ENCODE assay signal across 30 mouse cellular contexts in the genomic region with DNA sequence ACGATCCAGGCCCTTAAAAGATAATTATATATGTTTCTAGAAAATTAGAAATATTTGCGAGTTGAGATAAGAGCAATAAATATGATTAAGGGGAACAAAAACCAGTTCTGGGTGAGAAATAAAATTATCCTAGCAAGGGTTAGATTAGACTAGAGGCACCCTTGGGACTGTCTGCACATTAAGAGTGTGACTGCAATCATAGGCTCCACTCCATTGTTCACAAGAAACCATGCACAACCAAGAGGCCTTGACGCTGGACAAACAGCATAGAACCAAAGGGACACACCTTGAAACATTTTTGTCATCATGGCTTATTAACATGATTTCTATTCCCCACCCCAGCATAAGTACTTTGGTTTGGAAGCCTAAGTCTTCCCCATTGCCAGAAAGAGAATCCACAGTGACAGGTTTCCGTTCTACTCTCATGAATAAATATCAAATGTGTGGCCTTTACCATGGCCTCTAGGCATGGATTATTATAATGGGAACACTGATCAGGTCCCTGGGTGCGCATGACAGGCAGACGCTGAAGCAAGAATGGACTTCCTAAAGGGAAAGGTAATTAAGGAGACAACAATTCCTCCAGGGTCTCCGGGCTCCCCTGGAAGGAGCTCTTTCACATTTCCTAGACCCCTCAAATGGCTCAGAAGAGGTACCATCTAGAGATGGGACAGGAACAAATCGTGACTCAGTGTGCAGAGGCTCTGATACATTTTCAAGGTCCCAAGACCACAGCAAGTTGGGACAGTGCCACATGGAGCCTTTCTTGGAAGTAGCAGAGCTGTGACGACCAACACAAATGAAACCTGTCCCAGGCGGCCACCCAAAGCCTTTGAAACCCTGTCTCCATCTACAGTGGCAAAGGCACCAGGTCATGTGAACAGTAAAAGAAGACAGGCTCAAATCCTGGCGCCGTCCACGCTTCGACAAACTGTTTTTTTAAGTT. TPM values are rescaled to one million over a fixed set of nuclear protein-coding genes. Genes with fewer than 3 reads are reported as not detected.
DNase-seq lines count a peak whose midpoint lies in the region; ATAC-seq lines count a peak whose summit lies in the region.
"Had no signal": no experiment of that assay in that cellular context is flagged by ENCODE, and none has a peak within 500 bp of the region (broad histone marks: within the 10 kb centered on the region; RNA-seq: fewer than 3 reads in every experiment).

No protein-coding gene starts in this region.

- no peak overlapping the region for H3K4me2 ChIP-seq in midbrain, embryonic 11.5 days
- H3K4me2 ChIP-seq in midbrain, embryonic 14.5 days (ENCODE audit: low read length), result no peak overlapping the region
- H3K4me2 ChIP-seq: embryonic facial prominence, embryonic 13.5 days; forebrain, embryonic 15.5 days; hindbrain, embryonic 14.5 days; liver, embryonic 12.5 days; neural tube, embryonic 12.5 days; stomach, embryonic 15.5 days had no signal

- no peak overlapping the region for H3K27ac ChIP-seq in midbrain, embryonic 11.5 days (ENCODE audit: low read depth, low read length)
- H3K27ac ChIP-seq in midbrain, embryonic 10.5 days (replicated peaks), result no peak overlapping the region
- H3K27ac ChIP-seq in midbrain, embryonic 14.5 days (replicated peaks; ENCODE audit: low read depth, low read length), result 0 out of 2 replicates have a peak overlapping the region, but pooled peaks have one; percentile 28
- H3K27ac ChIP-seq: embryonic facial prominence, embryonic 13.5 days; forebrain, embryonic 10.5 days; forebrain, embryonic 15.5 days; gastrocnemius, adult 2 months; hindbrain, embryonic 14.5 days; kidney, postnatal 0 days; liver, embryonic 12.5 days; neural tube, embryonic 12.5 days; stomach, embryonic 15.5 days had no signal

- H3K4me1 ChIP-seq in midbrain, embryonic 11.5 days (ENCODE audit: control insufficient read depth, insufficient read depth, low read length), result no peaks in the 10 kb centered on the region
- H3K4me1 ChIP-seq in midbrain, embryonic 10.5 days, result peaks cover 13% of the 10 kb centered on the region
- peaks cover 13% of the 10 kb centered on the region for H3K4me1 ChIP-seq in midbrain, embryonic 14.5 days (ENCODE audit: control insufficient read depth, insufficient read depth, low read length)

- H3K9me3 ChIP-seq in midbrain, embryonic 11.5 days (ENCODE audit: control insufficient read depth, low read length), result no peaks in the 10 kb centered on the region
- no peaks in the 10 kb centered on the region for H3K9me3 ChIP-seq in midbrain, embryonic 10.5 days (replicated peaks)
- H3K9me3 ChIP-seq in midbrain, embryonic 14.5 days (ENCODE audit: control insufficient read depth, low read length), result no peaks in the 10 kb centered on the region
- H3K9me3 ChIP-seq: embryonic facial prominence, embryonic 13.5 days; forebrain, embryonic 10.5 days; forebrain, embryonic 15.5 days; liver, embryonic 12.5 days; neural tube, embryonic 12.5 days; stomach, embryonic 15.5 days had no signal

- no peak overlapping the region for H3K4me3 ChIP-seq in midbrain, embryonic 11.5 days (ENCODE audit: low read depth, low read length)
- no peak overlapping the region for H3K4me3 ChIP-seq in midbrain, embryonic 10.5 days
- no peak overlapping the region for H3K4me3 ChIP-seq in midbrain, embryonic 14.5 days (replicated peaks; ENCODE audit: low read depth, low read length)
- H3K4me3 ChIP-seq: embryonic facial prominence, embryonic 13.5 days; forebrain, embryonic 10.5 days; forebrain, embryonic 15.5 days; gastrocnemius, adult 2 months; liver, embryonic 12.5 days; myocyte; neural tube, embryonic 12.5 days; stomach, embryonic 15.5 days had no signal

- DNase-seq in adrenal gland, adult (ENCODE audit: inconsistent age in 2 of 2, low spot score in 1 of 2), result peak; percentile 83 to 89
- DNase-seq in adrenal gland, postnatal 4 days (ENCODE audit: low spot score in 2 of 2), result no peak
- DNase-seq in midbrain, embryonic 11.5 days (ENCODE audit: low spot score, missing footprints), result no peak
- no peak for DNase-seq in midbrain, embryonic 10.5 days (ENCODE audit: low spot score)
- peak; percentile 58 for DNase-seq in adrenal gland, adult 8-10 months
- peak; percentile 58 for DNase-seq in midbrain, embryonic 14.5 days
- no peak for DNase-seq in layer of hippocampus, adult 9-10 months (ENCODE audit: low spot score)
- DNase-seq in heart, adult 11 months, result no peak
- DNase-seq: cerebellum, adult 11-12 months; cerebellum, postnatal 10 days; gastrocnemius, adult 2 months; heart, postnatal 14 days; kidney, adult 8-10 months; kidney, postnatal 4 days; layer of hippocampus, postnatal 36 days; left cerebral cortex, postnatal 4 days; liver, postnatal 0 days; thymus, postnatal 14 days had no signal

- H3K27me3 ChIP-seq in midbrain, embryonic 11.5 days (ENCODE audit: control insufficient read depth, insufficient read depth, low read length), result no peaks in the 10 kb centered on the region
- no peaks in the 10 kb centered on the region for H3K27me3 ChIP-seq in midbrain, embryonic 10.5 days (ENCODE audit: low read depth, poor library complexity, severe bottlenecking)
- no peaks in the 10 kb centered on the region for H3K27me3 ChIP-seq in midbrain, embryonic 14.5 days (ENCODE audit: control insufficient read depth, insufficient read depth, low read length)
- H3K27me3 ChIP-seq: CH12.LX; forebrain, embryonic 15.5 days; liver, embryonic 12.5 days; neural tube, embryonic 12.5 days; stomach, embryonic 15.5 days had no signal

- no peaks in the 10 kb centered on the region for H3K36me3 ChIP-seq in midbrain, embryonic 11.5 days (ENCODE audit: control insufficient read depth, insufficient read depth, low read length)
- H3K36me3 ChIP-seq in midbrain, embryonic 10.5 days, result peaks cover 4% of the 10 kb centered on the region; the same call in 1 of the 2 replicates
- no peaks in the 10 kb centered on the region for H3K36me3 ChIP-seq in midbrain, embryonic 14.5 days (ENCODE audit: control insufficient read depth, insufficient read depth, low read length)
- H3K36me3 ChIP-seq: embryonic facial prominence, embryonic 13.5 days; forebrain, embryonic 15.5 days; liver, embryonic 12.5 days; neural tube, embryonic 12.5 days; stomach, embryonic 15.5 days had no signal

- 0 out of 2 replicates have a peak, but pooled peaks have one; percentile 38 for ATAC-seq in midbrain, embryonic 11.5 days (ENCODE audit: low FRiP score)
- ATAC-seq in midbrain, embryonic 14.5 days (ENCODE audit: low FRiP score, low TSS enrichment), result peak; percentile 35; the same call in 1 of the 2 replicates
- ATAC-seq: activated CD4-positive, CD25-positive, alpha-beta regulatory T cell, adult 4 months; forebrain, embryonic 15.5 days; liver, embryonic 12.5 days; liver, postnatal 0 days had no signal

- WGBS in midbrain, embryonic 11.5 days, result 84% methylated on average over 14 of the region's 14 CpGs
- 89% methylated on average over 14 of the region's 14 CpGs for WGBS in midbrain, embryonic 10.5 days
- WGBS in midbrain, embryonic 14.5 days, result 63% methylated on average over 14 of the region's 14 CpGs

- no peak overlapping the region for H3K9ac ChIP-seq in midbrain, embryonic 11.5 days (ENCODE audit: low read length)
- H3K9ac ChIP-seq in midbrain, embryonic 14.5 days (replicated peaks; ENCODE audit: low read length), result no peak overlapping the region
- H3K9ac ChIP-seq: embryonic facial prominence, embryonic 13.5 days; forebrain, embryonic 15.5 days; hindbrain, embryonic 14.5 days; liver, embryonic 12.5 days; liver, postnatal 0 days; neural tube, embryonic 12.5 days; stomach, embryonic 15.5 days had no signal

RNA-seq across cellular contexts. Expression of a gene that starts 26.6 kb away (rescaled TPM):
- 10 to 100 TPM; 16.5 to 19.3 TPM for total RNA-seq in adrenal gland, postnatal 4 days (2021)
- polyA plus RNA-seq in midbrain, embryonic 11.5 days (2014; fragmentation: Nextera tagmentation; extraction: Ambion mirVana), result 9.3 and 10.4 TPM in 2 replicates
- 4.7 and 5.7 TPM in 2 replicates for polyA plus RNA-seq in midbrain, embryonic 10.5 days (2016; fragmentation: Nextera tagmentation; extraction: Ambion mirVana)
- total RNA-seq in adrenal gland, adult 8-10 months (2022), result 10 to 100 TPM; 12.4 to 17.8 (median 14.6) TPM
- polyA plus RNA-seq in midbrain, embryonic 14.5 days (2014; fragmentation: Nextera tagmentation; extraction: Ambion mirVana), result 18.0 TPM in 2 replicates
- total RNA-seq: CH12.LX; common myeloid progenitor, adult 5-6 weeks had no signal
- polyA plus RNA-seq: activated CD4-positive, CD25-positive, alpha-beta regulatory T cell, adult 4 months had no signal

Comparison
In these comparisons a context has a peak if more than half of its experiments do, and no peak if none do; other contexts are left out.
1. DNase-seq: peak in adrenal gland, adult (2 of 2), adrenal gland, adult 8-10 months (single experiment) and midbrain, embryonic 14.5 days (single experiment); none in adrenal gland, postnatal 4 days (0 of 2), midbrain, embryonic 11.5 days (single experiment), midbrain, embryonic 10.5 days (single experiment), layer of hippocampus, adult 9-10 months (single experiment) and heart, adult 11 months (single experiment).